Mouse (Mus musculus) thymus, postnatal 14 days (tissue): ENCODE data around the gene Sdccag8.
"Not testable (repeated sequence)": the region's sequence is repeated elsewhere in the genome, so short reads cannot be mapped to it uniquely, and the experiment has no call there.

Experiments
- DNase-seq: peaks from one replicate; pipeline ENCODE4 v3.0.0; 2021

The Sdccag8 gene

GRCm38 (mm10) chr1:176828666-176829065 is 14.2 kb downstream of the Sdccag8 start:
- no peak for DNase-seq

- DNase-seq: no peak
These were observed 17.6 kb downstream of the Sdccag8 start for GRCm38 (mm10) chr1:176832071-176832470.

GRCm38 (mm10) chr1:176832607-176833006 is 18.1 kb downstream of the Sdccag8 start:
- DNase-seq: no peak

- DNase-seq: no peak
These were observed 18.8 kb downstream of the Sdccag8 start for GRCm38 (mm10) chr1:176833257-176833656.

- DNase-seq: no peak
These were observed 19.5 kb downstream of the Sdccag8 start for GRCm38 (mm10) chr1:176833948-176834347.

GRCm38 (mm10) chr1:176834880-176835279 is 20.4 kb downstream of the Sdccag8 start:
- no peak for DNase-seq

- DNase-seq: peak; percentile 42
These were observed 21.2 kb downstream of the Sdccag8 start for GRCm38 (mm10) chr1:176835501-176836294.

GRCm38 (mm10) chr1:176836562-176836961 is 22.1 kb downstream of the Sdccag8 start:
- DNase-seq: not testable (repeated sequence)

- peak; percentile 43 for DNase-seq
These were observed 30.9 kb downstream of the Sdccag8 start for GRCm38 (mm10) chr1:176845082-176845977.

GRCm38 (mm10) chr1:176847118-176847859 is 32.8 kb downstream of the Sdccag8 start:
- no peak for DNase-seq

GRCm38 (mm10) chr1:176848613-176849290 is 34.3 kb downstream of the Sdccag8 start:
- DNase-seq: no peak

- DNase-seq: no peak
These were observed 34.9 kb downstream of the Sdccag8 start for GRCm38 (mm10) chr1:176849377-176849776.

- no peak for DNase-seq
These were observed 36.9 kb downstream of the Sdccag8 start for GRCm38 (mm10) chr1:176851401-176851800.

GRCm38 (mm10) chr1:176852813-176853590 is 38.5 kb downstream of the Sdccag8 start:
- DNase-seq: peak; percentile 33

GRCm38 (mm10) chr1:176861981-176862644 is 47.7 kb downstream of the Sdccag8 start:
- DNase-seq: peak; percentile 73

- no peak for DNase-seq
These were observed 56.0 kb downstream of the Sdccag8 start for GRCm38 (mm10) chr1:176870501-176870900.

- no peak for DNase-seq
These were observed 57.5 kb downstream of the Sdccag8 start for GRCm38 (mm10) chr1:176871975-176872374.

- no peak for DNase-seq
These were observed 59.0 kb downstream of the Sdccag8 start for GRCm38 (mm10) chr1:176873463-176873862.

- DNase-seq: no peak
These were observed 59.7 kb downstream of the Sdccag8 start for GRCm38 (mm10) chr1:176874155-176874554.

GRCm38 (mm10) chr1:176877756-176878155 is 63.3 kb downstream of the Sdccag8 start:
- peak; percentile 71 for DNase-seq

- peak; percentile 60 for DNase-seq
These were observed 64.5 kb downstream of the Sdccag8 start for GRCm38 (mm10) chr1:176879005-176879404.
